Mouse (Mus musculus) urinary bladder, postnatal 4 days (tissue): ENCODE data around the gene Mansc1.
"Not testable (repeated sequence)": the region's sequence is repeated elsewhere in the genome, so short reads cannot be mapped to it uniquely, and the experiment has no call there.

Experiments
- DNase-seq, 2 experiments: peaks; one replicate each; pipeline ENCODE4 v3.0.0; 2021 to 2022; ENCODE audit warnings: low spot score in 2 of 2

Gene Mansc1

GRCm38 (mm10) chr6:134631947-134632687 is at the start of gene Mansc1:
Mansc1 (minus strand) TSS chr6:134632488.
- peak; percentile 37 to 69 for DNase-seq

- not testable (repeated sequence) for DNase-seq
Measured at GRCm38 (mm10) chr6:134679330-134679729, 47.0 kb upstream of the Mansc1 start.

- no peak for DNase-seq
Measured at GRCm38 (mm10) chr6:134678037-134678436, 45.7 kb upstream of the Mansc1 start.

- DNase-seq = no peak
Measured at GRCm38 (mm10) chr6:134677504-134677903, 45.2 kb upstream of the Mansc1 start.

- not testable (repeated sequence) for DNase-seq
Measured at GRCm38 (mm10) chr6:134673712-134674111, 41.4 kb upstream of the Mansc1 start.

- DNase-seq = peak in 1 of 2 experiments; percentile 61
Measured at GRCm38 (mm10) chr6:134670881-134671411, 38.7 kb upstream of the Mansc1 start.

- DNase-seq = no peak
Measured at GRCm38 (mm10) chr6:134669179-134669865, 37.0 kb upstream of the Mansc1 start.

GRCm38 (mm10) chr6:134668519-134668918 is 36.2 kb upstream of the Mansc1 start:
- DNase-seq = no peak

GRCm38 (mm10) chr6:134665817-134666216 is 33.5 kb upstream of the Mansc1 start:
- DNase-seq = no peak

GRCm38 (mm10) chr6:134664573-134664972 is 32.3 kb upstream of the Mansc1 start:
- DNase-seq = no peak

GRCm38 (mm10) chr6:134660714-134661406 is 28.6 kb upstream of the Mansc1 start:
- no peak for DNase-seq

GRCm38 (mm10) chr6:134659108-134659958 is 27.0 kb upstream of the Mansc1 start:
- peak in 1 of 2 experiments; percentile 32 for DNase-seq

- no peak for DNase-seq
Measured at GRCm38 (mm10) chr6:134656527-134656926, 24.2 kb upstream of the Mansc1 start.

GRCm38 (mm10) chr6:134648356-134648755 is 16.1 kb upstream of the Mansc1 start:
- no peak for DNase-seq

GRCm38 (mm10) chr6:134647621-134648020 is 15.3 kb upstream of the Mansc1 start:
- no peak for DNase-seq

GRCm38 (mm10) chr6:134646835-134647234 is 14.5 kb upstream of the Mansc1 start:
- no peak for DNase-seq

GRCm38 (mm10) chr6:134643296-134643695 is 11.0 kb upstream of the Mansc1 start:
- no peak for DNase-seq

GRCm38 (mm10) chr6:134641738-134642446 is 9.6 kb upstream of the Mansc1 start:
- no peak for DNase-seq

GRCm38 (mm10) chr6:134640485-134641475 is 8.5 kb upstream of the Mansc1 start:
- peak; percentile 89 to 95 for DNase-seq
